Mouse (Mus musculus) spleen, adult 2 months (tissue): ENCODE data around the gene Capn1.

Experiments used
- CTCF ChIP-seq: fragments of 200-500 bp; IDR thresholded peaks from 2 replicates; pipeline ENCODE4 v1.5.1; 2011; ENCODE audit warnings: mild to moderate bottlenecking, inconsistent platforms; ENCODE audit not compliant: insufficient read depth, insufficient read length, insufficient replicate concordance; ENCODE audit errors: extremely low read depth
- POLR2A ChIP-seq: fragments of 200-500 bp; IDR thresholded peaks from 2 replicates; pipeline ENCODE4 v1.6.1; 2011; ENCODE audit warnings: low read depth, low read length, inconsistent platforms

DNA sequence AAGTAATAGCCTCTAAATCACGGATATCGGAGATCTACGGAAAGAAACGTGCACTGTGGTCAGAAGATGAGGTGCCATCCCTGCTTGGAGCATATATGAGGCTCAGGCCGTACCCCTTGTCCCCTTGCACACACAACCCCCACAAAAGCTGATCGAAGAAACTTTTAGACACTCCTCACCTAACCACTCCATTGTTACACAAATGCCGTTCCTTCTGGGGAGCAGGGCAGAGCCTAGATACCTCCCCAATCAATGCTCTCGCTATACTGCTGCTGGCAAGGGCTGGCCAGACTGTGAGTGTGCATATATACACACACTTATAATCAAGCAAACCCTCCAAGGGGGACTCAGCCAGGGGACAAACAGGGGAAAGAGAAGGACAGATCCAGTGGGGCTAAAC, 6.6 kb downstream of the Capn1 start:
- TF ChIP-seq POLR2A (no peak), CTCF (no peak)
